ENCODE assay signal across 17 mouse cellular contexts in the genomic region with DNA sequence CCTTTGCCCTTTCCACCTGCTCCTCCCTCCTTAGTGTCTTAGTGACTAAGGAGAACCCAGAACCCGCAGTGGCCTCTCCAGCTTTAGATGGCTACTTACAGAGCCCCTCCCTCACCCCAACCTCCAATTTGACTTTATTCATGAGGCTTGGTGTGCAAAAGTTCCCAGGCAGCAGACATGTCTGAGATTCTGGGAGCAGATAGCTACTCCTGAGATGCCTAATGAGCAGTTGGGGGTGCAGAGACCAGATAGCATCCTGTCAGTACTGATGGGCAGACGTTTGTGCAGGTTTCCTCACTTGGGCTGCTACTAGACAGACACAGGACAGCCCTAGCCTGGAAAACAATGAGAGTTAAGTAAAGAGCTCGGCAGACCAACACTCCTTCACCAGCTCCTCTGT.
DNase-seq lines count a peak whose midpoint lies in the region; ATAC-seq and TF ChIP-seq lines count a peak whose summit lies in the region.
"Had no signal": no experiment of that assay in that cellular context is flagged by ENCODE, and none has a peak within 500 bp of the region (broad histone marks: within the 10 kb centered on the region; RNA-seq: fewer than 3 reads in every experiment).

No protein-coding gene starts in this region.

- H3K4me1 ChIP-seq in heart, postnatal 0 days (ENCODE audit: control insufficient read depth, insufficient read depth), result peaks cover 50% of the 10 kb centered on the region
- peaks cover 37% of the 10 kb centered on the region for H3K4me1 ChIP-seq in brown adipose tissue, adult 24 weeks (ENCODE audit: control insufficient read depth, insufficient read depth, insufficient read length, low read length)
- peaks cover 13% of the 10 kb centered on the region for H3K4me1 ChIP-seq in hindbrain, embryonic 13.5 days (replicated peaks)
- 0 out of 2 replicates have a peak, but pooled peaks cover 3% of the 10 kb centered on the region for H3K4me1 ChIP-seq in midbrain, embryonic 14.5 days (ENCODE audit: control insufficient read depth, insufficient read depth, low read length)

- no peak for DNase-seq in heart, postnatal 0 days (ENCODE audit: low spot score)
- DNase-seq in heart, adult 18-20 months, result no peak
- no peak for DNase-seq in midbrain, embryonic 14.5 days
- DNase-seq in thymus, adult 18-20 months, result no peak
- DNase-seq in frontal cortex, postnatal 36 days (ENCODE audit: low spot score in 2 of 2), result no peak
- no peak for DNase-seq in adrenal gland, postnatal 14 days
- DNase-seq: cerebellum, adult 9-10 months; gastrocnemius, postnatal 10 days; kidney, postnatal 4 days; thymus, postnatal 4 days had no signal

- H3K4me3 ChIP-seq in heart, postnatal 0 days (ENCODE audit: low read depth, low read length), result no peak overlapping the region
- H3K4me3 ChIP-seq in brown adipose tissue, adult 24 weeks (ENCODE audit: insufficient read depth, low read depth, low read length), result no peak overlapping the region
- no peak overlapping the region for H3K4me3 ChIP-seq in hindbrain, embryonic 13.5 days
- no peak overlapping the region for H3K4me3 ChIP-seq in midbrain, embryonic 14.5 days (replicated peaks; ENCODE audit: low read depth, low read length)
- H3K4me3 ChIP-seq: embryonic facial prominence, embryonic 12.5 days; erythroblast, embryonic 14.5 days had no signal

- TF ChIP-seq EP300 in heart, postnatal 0 days (IDR thresholded peaks at IDR 0.05; ENCODE audit: low read depth), result no peak

- no peak overlapping the region for H3K9ac ChIP-seq in heart, postnatal 0 days (replicated peaks; ENCODE audit: low read depth, low read length)
- 0 out of 2 replicates have a peak overlapping the region, but pooled peaks have one; percentile 36 for H3K9ac ChIP-seq in hindbrain, embryonic 13.5 days
- H3K9ac ChIP-seq in midbrain, embryonic 14.5 days (replicated peaks; ENCODE audit: low read length), result no peak overlapping the region
- H3K9ac ChIP-seq: embryonic facial prominence, embryonic 12.5 days had no signal

- 57% methylated on average over 3 of the region's 3 CpGs for WGBS in heart, postnatal 0 days
- 25% methylated on average over 3 of the region's 3 CpGs for WGBS in hindbrain, embryonic 13.5 days
- 28% methylated on average over 3 of the region's 3 CpGs for WGBS in midbrain, embryonic 14.5 days

- no peak for TF ChIP-seq CTCF in heart, postnatal 0 days (IDR thresholded peaks at IDR 0.05; ENCODE audit: low read depth)

- no peaks in the 10 kb centered on the region for H3K27me3 ChIP-seq in heart, postnatal 0 days (ENCODE audit: control insufficient read depth, insufficient read depth, low read length)
- H3K27me3 ChIP-seq in hindbrain, embryonic 13.5 days, result no peaks in the 10 kb centered on the region
- H3K27me3 ChIP-seq in midbrain, embryonic 14.5 days (ENCODE audit: control insufficient read depth, insufficient read depth, low read length), result no peaks in the 10 kb centered on the region
- H3K27me3 ChIP-seq: embryonic facial prominence, embryonic 12.5 days had no signal

- H3K27ac ChIP-seq in heart, postnatal 0 days (ENCODE audit: low read depth), result peak overlapping the region; percentile 65
- peak overlapping the region; percentile 85 for H3K27ac ChIP-seq in brown adipose tissue, adult 24 weeks (replicated peaks; ENCODE audit: low read depth, low read length)
- 0 out of 2 replicates have a peak overlapping the region, but pooled peaks have one; percentile 14 for H3K27ac ChIP-seq in hindbrain, embryonic 13.5 days
- no peak overlapping the region for H3K27ac ChIP-seq in midbrain, embryonic 14.5 days (replicated peaks; ENCODE audit: low read depth, low read length)
- H3K27ac ChIP-seq: embryonic facial prominence, embryonic 12.5 days had no signal

- peak overlapping the region; percentile 54; the same call in 1 of the 2 replicates for H3K4me2 ChIP-seq in heart, postnatal 0 days (ENCODE audit: low read depth, low read length)
- peak overlapping the region; percentile 43; the same call in 1 of the 2 replicates for H3K4me2 ChIP-seq in hindbrain, embryonic 13.5 days
- peak overlapping the region; percentile 43; the same call in 1 of the 2 replicates for H3K4me2 ChIP-seq in midbrain, embryonic 14.5 days (ENCODE audit: low read length)
- H3K4me2 ChIP-seq: liver, embryonic 11.5 days had no signal

- ATAC-seq in heart, postnatal 0 days (ENCODE audit: insufficient read depth, low read depth), result no peak
- ATAC-seq in hindbrain, embryonic 13.5 days (ENCODE audit: low FRiP score), result no peak
- ATAC-seq in midbrain, embryonic 14.5 days (ENCODE audit: low FRiP score, low TSS enrichment), result no peak
- ATAC-seq: inflammation-experienced regulatory T-cells, adult 6 months had no signal

- no peaks in the 10 kb centered on the region for H3K9me3 ChIP-seq in heart, postnatal 0 days (replicated peaks; ENCODE audit: control insufficient read depth, low read length)
- no peaks in the 10 kb centered on the region for H3K9me3 ChIP-seq in hindbrain, embryonic 13.5 days
- H3K9me3 ChIP-seq in midbrain, embryonic 14.5 days (ENCODE audit: control insufficient read depth, low read length), result no peaks in the 10 kb centered on the region
- H3K9me3 ChIP-seq: embryonic facial prominence, embryonic 12.5 days; heart, embryonic 10.5 days had no signal

- no peaks in the 10 kb centered on the region for H3K36me3 ChIP-seq in heart, postnatal 0 days (replicated peaks; ENCODE audit: control insufficient read depth, insufficient read depth, low read length)
- H3K36me3 ChIP-seq in hindbrain, embryonic 13.5 days, result no peaks in the 10 kb centered on the region
- no peaks in the 10 kb centered on the region for H3K36me3 ChIP-seq in midbrain, embryonic 14.5 days (ENCODE audit: control insufficient read depth, insufficient read depth, low read length)
- H3K36me3 ChIP-seq: embryonic facial prominence, embryonic 12.5 days; heart, embryonic 10.5 days had no signal
